Mouse (Mus musculus) neural tube, embryonic 12.5 days (tissue): ENCODE data around the gene Htr3b. TPM values are rescaled to one million over a fixed set of nuclear protein-coding genes. Genes with fewer than 3 reads are reported as not detected.
A peak's percentile ranks its signal among the peaks of the same experiment; 100 is the strongest.

ENCODE experiments used
- ATAC-seq: fragments of 200-750 bp; cut with Nextera tagmentation; 2 replicates; pipeline ENCODE4 v1.8.0; 2017; ENCODE audit warnings: low read depth, mild to moderate bottlenecking, moderate TSS enrichment, moderate library complexity; ENCODE audit not compliant: low FRiP score
- H3K27ac ChIP-seq: fragments of 300-500 bp; sonication (generic); 2 replicates; pipeline ENCODE4 v1.5.1; 2016
- H3K27me3 ChIP-seq: fragments of 300-500 bp; sonication (generic); replicated peaks from 2 replicates; pipeline ENCODE4 v1.6.1; 2016; ENCODE audit warnings: mild to moderate bottlenecking
- H3K36me3 ChIP-seq: fragments of 300-500 bp; sonication (generic); 2 replicates; pipeline ENCODE4 v1.6.1; 2016; ENCODE audit warnings: mild to moderate bottlenecking
- H3K4me1 ChIP-seq: fragments of 300-500 bp; sonication (generic); 2 replicates; pipeline ENCODE4 v1.6.1; 2016
- H3K4me2 ChIP-seq: fragments of 300-500 bp; sonication (generic); replicated peaks from 2 replicates; pipeline ENCODE4 v1.6.1; 2016; ENCODE audit warnings: mild to moderate bottlenecking
- H3K4me3 ChIP-seq: fragments of 300-500 bp; sonication (generic); 2 replicates; pipeline ENCODE4 v1.5.1; 2016
- H3K9ac ChIP-seq: fragments of 300-500 bp; sonication (generic); 2 replicates; pipeline ENCODE4 v1.6.1; 2016; ENCODE audit warnings: mild to moderate bottlenecking
- H3K9me3 ChIP-seq: fragments of 300-500 bp; sonication (generic); 2 replicates; pipeline ENCODE4 v1.6.1; 2016; ENCODE audit warnings: mild to moderate bottlenecking
- WGBS: fragments of 180-500 bp; shearing (Covaris S2); methylation state at CpG from one replicate; pipeline ENCODE4 v1.1.7; 2016; 5-methylcytosine and 5-hydroxymethylcytosine counted together
- polyA plus RNA-seq: library from polyadenylated mRNA; unstranded; fragments of >200 nt; fragmentation: Nextera tagmentation; extraction: Ambion mirVana; gene quantifications from 2 replicates; pipeline ENCODE4 v1.2.1, GENCODE M21; 2016

Gene Htr3b
- polyA plus RNA-seq, 1 experiment from 2014 or later = 0.41 TPM

- 8% methylated on average over 9 of the region's 9 CpGs for WGBS
- H3K36me3 ChIP-seq = no peaks in the 10 kb centered on the region
- H3K27me3 ChIP-seq = no peaks in the 10 kb centered on the region
These were observed 53.8 kb downstream of the Htr3b start, which contains the start of gene Htr3a for GRCm38 (mm10) chr9:48910885-48911537. Gene Htr3a, minus strand, starts transcription at chr9:48911099.

GRCm38 (mm10) chr9:48904421-48904820, 60.4 kb downstream of the Htr3b start:
- Histone ChIP-seq H3K27ac (no peak overlapping the region), H3K4me2 (no peak overlapping the region), H3K4me3 (no peak overlapping the region), H3K9ac (no peak overlapping the region), H3K36me3 (no peaks in the 10 kb centered on the region), H3K9me3 (no peaks in the 10 kb centered on the region), H3K27me3 (no peaks in the 10 kb centered on the region), H3K4me1 (peaks cover 5% of the 10 kb centered on the region; the same call in 1 of the 2 replicates)
- ATAC-seq = no peak
- 90% methylated on average over 5 of the region's 5 CpGs for WGBS

More at GRCm38 (mm10) chr9:48910885-48911537, 53.8 kb downstream of the Htr3b start, which contains the start of gene Htr3a:
- H3K4me1 ChIP-seq = peaks cover 9% of the 10 kb centered on the region
- no peak within 1 kb of the TSS for H3K4me3 ChIP-seq
- no peaks in the 10 kb centered on the region for H3K9me3 ChIP-seq
- peak within 1 kb of the TSS; percentile 17 for H3K4me2 ChIP-seq
- no peak for ATAC-seq
- H3K27ac ChIP-seq = no peak within 1 kb of the TSS
- H3K9ac ChIP-seq = no peak within 1 kb of the TSS

- WGBS = 71% methylated on average over 2 of the region's 2 CpGs
- Histone ChIP-seq H3K9me3 (no peaks in the 10 kb centered on the region), H3K27me3 (no peaks in the 10 kb centered on the region), H3K9ac (no peak overlapping the region), H3K4me2 (no peak overlapping the region), H3K4me3 (no peak overlapping the region), H3K4me1 (peaks cover 5% of the 10 kb centered on the region; the same call in 1 of the 2 replicates), H3K36me3 (no peaks in the 10 kb centered on the region), H3K27ac (no peak overlapping the region)
- no peak for ATAC-seq
These were observed 61.0 kb downstream of the Htr3b start for GRCm38 (mm10) chr9:48903766-48904165.

- H3K4me3 ChIP-seq = no peak overlapping the region
- no peak overlapping the region for H3K27ac ChIP-seq
- H3K36me3 ChIP-seq = no peaks in the 10 kb centered on the region
- WGBS = 33% methylated on average over 8 of the region's 8 CpGs
- no peak overlapping the region for H3K9ac ChIP-seq
- H3K4me2 ChIP-seq = no peak overlapping the region
- no peak for ATAC-seq
- no peaks in the 10 kb centered on the region for H3K9me3 ChIP-seq
- 0 out of 2 replicates have a peak, but pooled peaks cover 3% of the 10 kb centered on the region for H3K27me3 ChIP-seq
- H3K4me1 ChIP-seq = peaks cover 12% of the 10 kb centered on the region
These were observed 66.2 kb downstream of the Htr3b start for GRCm38 (mm10) chr9:48898551-48898950.

- H3K27me3 ChIP-seq = 0 out of 2 replicates have a peak, but pooled peaks cover 3% of the 10 kb centered on the region
- WGBS = 6% methylated on average over 18 of the region's 18 CpGs
- H3K36me3 ChIP-seq = no peaks in the 10 kb centered on the region
- peaks cover 12% of the 10 kb centered on the region for H3K4me1 ChIP-seq
- peak overlapping the region; percentile 20; the same call in 1 of the 2 replicates for H3K27ac ChIP-seq
- 0 out of 2 replicates have a peak overlapping the region, but pooled peaks have one; percentile 22 for H3K9ac ChIP-seq
- H3K9me3 ChIP-seq = no peaks in the 10 kb centered on the region
- H3K4me3 ChIP-seq = no peak overlapping the region
- peak overlapping the region; percentile 44 for H3K4me2 ChIP-seq
- peak; percentile 82 for ATAC-seq
These were observed 68.8 kb downstream of the Htr3b start for GRCm38 (mm10) chr9:48895819-48896536.

GRCm38 (mm10) chr9:48894755-48895154, 70.0 kb downstream of the Htr3b start:
- Histone ChIP-seq H3K27me3 (0 out of 2 replicates have a peak, but pooled peaks cover 3% of the 10 kb centered on the region), H3K9me3 (no peaks in the 10 kb centered on the region), H3K4me3 (no peak overlapping the region), H3K9ac (no peak overlapping the region), H3K4me2 (no peak overlapping the region), H3K36me3 (no peaks in the 10 kb centered on the region), H3K4me1 (peaks cover 12% of the 10 kb centered on the region), H3K27ac (no peak overlapping the region)
- no peak for ATAC-seq
- WGBS = 65% methylated on average over 6 of the region's 6 CpGs

- Histone ChIP-seq H3K4me2 (no peak overlapping the region), H3K4me3 (no peak overlapping the region), H3K9ac (no peak overlapping the region), H3K27ac (no peak overlapping the region), H3K9me3 (no peaks in the 10 kb centered on the region), H3K36me3 (no peaks in the 10 kb centered on the region), H3K4me1 (peaks cover 12% of the 10 kb centered on the region), H3K27me3 (0 out of 2 replicates have a peak, but pooled peaks cover 3% of the 10 kb centered on the region)
- WGBS = 24% methylated on average over 3 of the region's 3 CpGs
- ATAC-seq = no peak
These were observed 70.8 kb downstream of the Htr3b start for GRCm38 (mm10) chr9:48893986-48894385.

- H3K4me3 ChIP-seq = no peak overlapping the region
- no peaks in the 10 kb centered on the region for H3K9me3 ChIP-seq
- no peak overlapping the region for H3K27ac ChIP-seq
- no peak overlapping the region for H3K9ac ChIP-seq
- ATAC-seq = no peak
- WGBS = 80% methylated on average over 7 of the region's 7 CpGs
- H3K36me3 ChIP-seq = no peaks in the 10 kb centered on the region
- H3K4me2 ChIP-seq = no peak overlapping the region
- no peaks in the 10 kb centered on the region for H3K4me1 ChIP-seq
- H3K27me3 ChIP-seq = no peaks in the 10 kb centered on the region
These were observed 75.7 kb downstream of the Htr3b start for GRCm38 (mm10) chr9:48889093-48889492.

Other genes starting within 250 kb of the Htr3b start
- 7.7 TPM in 2 replicates for gene Zbtb16, start 128.8 kb downstream of the Htr3b start, polyA plus RNA-seq
- 1.4 and 2.2 TPM in 2 replicates for gene Htr3a, start 53.9 kb downstream of the Htr3b start, polyA plus RNA-seq
- 42.7 and 44.0 TPM in 2 replicates for gene Usp28, start 20.4 kb upstream of the Htr3b start, polyA plus RNA-seq
- 40.8 and 41.6 TPM in 2 replicates for gene Zw10, start 90.6 kb upstream of the Htr3b start, polyA plus RNA-seq
- 1.6 and 1.7 TPM in 2 replicates for gene Tmprss5, start 116.3 kb upstream of the Htr3b start, polyA plus RNA-seq